Mouse (Mus musculus) ES-Bruce4 (cell line): ENCODE results near the gene Ptrh1. TPM values are rescaled to one million over a fixed set of nuclear protein-coding genes. Genes with fewer than 3 reads are reported as not detected.

Source experiments
- H3K27ac ChIP-seq: 2 replicates; pipeline ENCODE4 v1.5.1; 2012; ENCODE audit warnings: low read length, inconsistent platforms; ENCODE audit not compliant: insufficient read depth
- H3K27me3 ChIP-seq: 2 replicates; pipeline ENCODE4 v1.6.1; 2012; ENCODE audit warnings: mild to moderate bottlenecking, low read length, inconsistent platforms; ENCODE audit not compliant: control insufficient read depth, poor library complexity, insufficient read depth, severe bottlenecking
- H3K36me3 ChIP-seq: 2 replicates; pipeline ENCODE4 v1.6.1; 2012; ENCODE audit warnings: inconsistent platforms, mild to moderate bottlenecking, low read length, moderate library complexity; ENCODE audit not compliant: control insufficient read depth, poor library complexity, insufficient read depth, severe bottlenecking
- H3K4me1 ChIP-seq: one replicate; pipeline ENCODE4 v1.8.1; 2011; ENCODE audit warnings: low read length; ENCODE audit not compliant: control insufficient read depth, insufficient read depth
- H3K4me3 ChIP-seq: 2 replicates; pipeline ENCODE4 v1.5.1; 2011; ENCODE audit warnings: low read depth, mild to moderate bottlenecking, low read length
- H3K9ac ChIP-seq: 2 replicates; pipeline ENCODE4 v1.6.1; 2012; ENCODE audit warnings: low read depth, mild to moderate bottlenecking, inconsistent platforms; ENCODE audit not compliant: poor library complexity, severe bottlenecking
- H3K9me3 ChIP-seq: replicated peaks from 2 replicates; pipeline ENCODE4 v1.6.1; 2012; ENCODE audit warnings: mild to moderate bottlenecking, low read length, inconsistent platforms; ENCODE audit not compliant: control insufficient read depth, poor library complexity, insufficient read depth, severe bottlenecking
- CTCF ChIP-seq: IDR thresholded peaks from one replicate; pipeline ENCODE4 v1.8.1; 2011; ENCODE audit warnings: low read depth, low read length
- EP300 ChIP-seq: IDR thresholded peaks from 2 replicates; pipeline ENCODE4 v1.6.1; 2011; ENCODE audit warnings: low read depth, low read length; ENCODE audit not compliant: insufficient read depth
- POLR2A ChIP-seq: IDR thresholded peaks from one replicate; pipeline ENCODE4 v1.8.1; 2011; ENCODE audit warnings: low read length; ENCODE audit not compliant: insufficient read depth
- polyA plus RNA-seq: library from polyadenylated mRNA; stranded (reverse); fragments of >200 nt; gene quantifications from 2 replicates; pipeline ENCODE4 v1.2.4, GENCODE M21; 2011; ENCODE audit warnings: low read depth; ENCODE audit not compliant: missing spikeins, insufficient read depth, insufficient read length

Gene Ptrh1
- polyA plus RNA-seq, 1 experiment, result 11.6 TPM

GRCm38 (mm10) chr2:32759001-32759400, 16.6 kb upstream of the Ptrh1 start:
- no peak overlapping the region for H3K4me3 ChIP-seq
- H3K9ac ChIP-seq, result no peak overlapping the region
- no peaks in the 10 kb centered on the region for H3K9me3 ChIP-seq
- no peaks in the 10 kb centered on the region for H3K27me3 ChIP-seq
- H3K36me3 ChIP-seq, result no peaks in the 10 kb centered on the region
- H3K27ac ChIP-seq, result no peak overlapping the region
- no peak for TF ChIP-seq EP300
- no peak for TF ChIP-seq CTCF
- TF ChIP-seq POLR2A, result no peak
- H3K4me1 ChIP-seq, result peaks cover 6% of the 10 kb centered on the region

GRCm38 (mm10) chr2:32761361-32761760, 14.2 kb upstream of the Ptrh1 start:
- Histone ChIP-seq H3K27ac (no peak overlapping the region), H3K9me3 (no peaks in the 10 kb centered on the region), H3K4me3 (no peak overlapping the region), H3K36me3 (no peaks in the 10 kb centered on the region), H3K27me3 (no peaks in the 10 kb centered on the region), H3K4me1 (peaks cover 6% of the 10 kb centered on the region), H3K9ac (no peak overlapping the region)
- TF ChIP-seq CTCF, result no peak
- no peak for TF ChIP-seq EP300
- no peak for TF ChIP-seq POLR2A

- Histone ChIP-seq H3K36me3 (no peaks in the 10 kb centered on the region), H3K27ac (no peak overlapping the region), H3K4me1 (peaks cover 6% of the 10 kb centered on the region), H3K9me3 (no peaks in the 10 kb centered on the region), H3K9ac (no peak overlapping the region), H3K27me3 (no peaks in the 10 kb centered on the region), H3K4me3 (no peak overlapping the region)
- TF ChIP-seq CTCF, result no peak
- TF ChIP-seq POLR2A, result no peak
- TF ChIP-seq EP300, result no peak
These were observed 13.7 kb upstream of the Ptrh1 start for GRCm38 (mm10) chr2:32761859-32762258.

DNA sequence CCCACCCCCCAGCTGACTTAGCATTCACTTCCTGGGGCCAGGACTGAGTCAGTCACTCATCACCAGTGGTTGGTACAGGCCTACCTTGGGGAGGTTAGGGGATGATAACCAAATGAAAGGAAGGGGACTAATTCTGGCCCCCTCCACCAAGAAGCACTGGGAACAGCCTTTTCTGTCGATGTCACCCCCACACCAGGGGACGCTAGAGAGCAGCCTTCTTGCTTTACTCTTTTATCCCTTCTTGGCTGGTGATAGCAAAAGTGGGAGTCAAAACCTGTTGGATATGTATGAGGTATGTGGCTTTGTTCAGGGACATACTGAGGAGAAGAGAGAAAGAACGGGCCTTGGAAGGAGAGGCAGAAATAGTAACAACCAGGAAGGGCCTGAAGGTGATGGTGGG, 12.2 kb upstream of the Ptrh1 start:
- Histone ChIP-seq H3K4me3 (no peak overlapping the region), H3K27me3 (no peaks in the 10 kb centered on the region), H3K36me3 (no peaks in the 10 kb centered on the region), H3K9me3 (no peaks in the 10 kb centered on the region), H3K27ac (no peak overlapping the region), H3K4me1 (peaks cover 6% of the 10 kb centered on the region), H3K9ac (no peak overlapping the region)
- TF ChIP-seq CTCF (peak; percentile 21), EP300 (no peak), POLR2A (no peak)

DNA sequence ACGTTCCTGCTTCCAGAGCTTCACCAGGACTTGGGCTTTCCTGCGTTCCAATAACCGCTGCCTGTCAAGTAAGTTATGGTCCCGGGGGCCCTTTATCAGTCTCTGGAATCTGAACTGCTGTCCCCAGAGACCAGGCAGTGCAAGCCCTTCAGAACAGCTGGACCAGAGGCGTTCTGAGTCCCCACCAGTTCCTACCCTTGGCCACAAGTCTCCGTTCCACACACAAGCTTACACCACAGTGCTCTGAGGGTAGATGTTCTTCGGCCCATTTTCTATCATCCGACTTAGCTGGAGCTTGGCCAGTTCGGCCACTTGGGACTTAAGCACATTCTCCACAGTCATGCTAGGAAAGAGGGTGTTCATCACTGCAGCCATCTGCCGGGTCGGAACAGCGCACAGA, 8.3 kb upstream of the Ptrh1 start:
- H3K27ac ChIP-seq, result no peak overlapping the region
- no peaks in the 10 kb centered on the region for H3K36me3 ChIP-seq
- TF ChIP-seq POLR2A, result no peak
- TF ChIP-seq EP300, result no peak
- no peak for TF ChIP-seq CTCF
- peaks cover 3% of the 10 kb centered on the region for H3K4me1 ChIP-seq
- no peak overlapping the region for H3K9ac ChIP-seq
- no peaks in the 10 kb centered on the region for H3K27me3 ChIP-seq
- H3K4me3 ChIP-seq, result no peak overlapping the region
- no peaks in the 10 kb centered on the region for H3K9me3 ChIP-seq

DNA sequence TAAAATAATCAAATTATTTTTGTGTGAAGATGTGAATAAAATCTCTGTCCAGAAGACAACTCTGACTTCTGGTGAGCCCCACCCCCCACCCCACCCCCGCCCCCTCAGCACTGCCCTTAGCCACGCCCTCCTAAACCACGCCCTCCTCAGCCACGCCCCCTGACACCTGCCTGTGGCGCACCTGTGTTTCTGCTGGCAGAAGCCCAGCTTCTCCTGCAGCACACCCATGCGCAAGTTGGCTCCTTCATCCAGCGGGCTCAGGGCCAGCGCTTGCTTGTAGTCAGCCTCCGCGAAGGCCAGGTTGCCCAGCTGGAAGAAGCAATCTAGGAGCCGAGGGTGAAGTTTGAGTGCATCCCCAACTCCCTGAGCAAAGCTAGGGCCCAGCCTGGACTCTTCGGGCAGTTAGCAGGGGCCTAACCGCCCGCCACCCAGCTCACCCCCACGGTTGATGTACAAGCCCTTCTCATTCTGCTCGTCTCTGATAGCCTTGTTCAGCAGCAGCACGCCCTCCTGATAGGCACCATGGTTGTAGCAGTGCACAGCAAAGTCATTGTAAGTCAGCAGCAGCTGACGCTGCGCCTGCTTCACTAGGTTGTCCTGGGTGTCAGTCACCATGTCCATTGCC, 6.8 kb upstream of the Ptrh1 start:
- Histone ChIP-seq H3K27ac (no peak overlapping the region), H3K9me3 (no peaks in the 10 kb centered on the region), H3K9ac (no peak overlapping the region), H3K4me1 (no peaks in the 10 kb centered on the region), H3K4me3 (peak overlapping the region; percentile 15; the same call in 1 of the 2 replicates), H3K36me3 (no peaks in the 10 kb centered on the region), H3K27me3 (no peaks in the 10 kb centered on the region)
- peak; percentile 46 for TF ChIP-seq POLR2A
- TF ChIP-seq CTCF, result no peak
- TF ChIP-seq EP300, result no peak
